Mouse (Mus musculus) embryonic facial prominence, embryonic 13.5 days (tissue): ENCODE measurements at regions not wholly inside any gene's neighbourhood (a gene's known extent, or its start where the extent isn't known, plus 50 kb on each side); places are given as distances from the start of the nearest gene placed in this dataset.
A peak's percentile ranks its signal among the peaks of the same experiment; 100 is the strongest.
"Not testable (repeated sequence)": the region's sequence is repeated elsewhere in the genome, so short reads cannot be mapped to it uniquely, and the experiment has no call there.

ENCODE experiments used
- ATAC-seq: fragments of 200-750 bp; cut with Nextera tagmentation; 2 replicates; pipeline ENCODE4 v1.8.0; 2017; ENCODE audit warnings: low read depth; ENCODE audit not compliant: insufficient number of reproducible peaks, insufficient read depth, low FRiP score, low TSS enrichment
- H3K27ac ChIP-seq: fragments of 300-500 bp; sonication (generic); 2 replicates; pipeline ENCODE4 v1.5.1; 2015; ENCODE audit warnings: moderate library complexity, mild to moderate bottlenecking, inconsistent platforms
- H3K27me3 ChIP-seq: fragments of 300-500 bp; sonication (generic); 2 replicates; pipeline ENCODE4 v1.6.1; 2015; ENCODE audit warnings: mild to moderate bottlenecking, inconsistent platforms
- H3K36me3 ChIP-seq: fragments of 300-500 bp; sonication (generic); 2 replicates; pipeline ENCODE4 v1.6.1; 2015; ENCODE audit warnings: mild to moderate bottlenecking, inconsistent platforms
- H3K4me1 ChIP-seq: fragments of 300-500 bp; sonication (generic); 2 replicates; pipeline ENCODE4 v1.6.1; 2015; ENCODE audit warnings: inconsistent platforms
- H3K4me2 ChIP-seq: fragments of 300-500 bp; sonication (generic); 2 replicates; pipeline ENCODE4 v1.6.1; 2015; ENCODE audit warnings: moderate library complexity, mild to moderate bottlenecking, inconsistent platforms
- H3K4me3 ChIP-seq: fragments of 300-500 bp; sonication (generic); 2 replicates; pipeline ENCODE4 v1.5.1; 2015; ENCODE audit warnings: mild to moderate bottlenecking, inconsistent platforms
- H3K9ac ChIP-seq: fragments of 300-500 bp; sonication (generic); 2 replicates; pipeline ENCODE4 v1.6.1; 2015; ENCODE audit warnings: mild to moderate bottlenecking, inconsistent platforms
- H3K9me3 ChIP-seq: fragments of 300-500 bp; sonication (generic); 2 replicates; pipeline ENCODE4 v1.6.1; 2016; ENCODE audit warnings: inconsistent platforms
- WGBS: fragments of 180-500 bp; shearing (Covaris S2); methylation state at CpG from one replicate; pipeline ENCODE4 v1.1.7; 2015; ENCODE audit warnings: mixed read lengths; 5-methylcytosine and 5-hydroxymethylcytosine counted together

- Histone ChIP-seq H3K9me3 (no peaks in the 10 kb centered on the region), H3K4me3 (no peak overlapping the region), H3K4me2 (no peak overlapping the region), H3K36me3 (no peaks in the 10 kb centered on the region), H3K9ac (no peak overlapping the region), H3K4me1 (peaks cover 48% of the 10 kb centered on the region), H3K27ac (peak overlapping the region; percentile 34; the same call in 1 of the 2 replicates), H3K27me3 (peaks cover 36% of the 10 kb centered on the region)
- 72% methylated on average over 8 of the region's 8 CpGs for WGBS
- no peak for ATAC-seq
Measured at GRCm38 (mm10) chr12:112298521-112298920, 152.5 kb downstream of the Kif26a start.

DNA sequence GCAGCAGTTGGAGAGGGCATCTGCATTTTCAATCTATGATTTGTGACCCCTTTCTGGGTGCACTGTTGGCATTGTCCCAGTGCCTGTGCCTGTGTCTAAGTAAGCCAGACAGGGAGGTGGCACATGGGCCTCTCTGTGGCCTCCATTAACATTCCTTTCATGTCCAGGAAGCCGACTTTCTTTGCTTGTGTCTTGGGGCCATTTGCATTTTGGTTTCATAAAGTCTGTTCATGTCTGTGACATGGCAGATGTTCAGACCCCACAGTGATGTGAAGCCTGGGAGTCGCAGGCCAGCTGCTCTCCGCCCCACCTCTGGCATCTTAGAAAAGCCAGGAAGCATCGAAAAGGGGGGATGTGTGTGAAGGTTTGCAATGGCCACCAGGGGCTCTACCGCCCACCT is 153.1 kb downstream of the Kif26a start:
- Histone ChIP-seq H3K9me3 (no peaks in the 10 kb centered on the region), H3K4me3 (no peak overlapping the region), H3K27me3 (peaks cover 40% of the 10 kb centered on the region), H3K4me2 (no peak overlapping the region), H3K4me1 (peaks cover 48% of the 10 kb centered on the region), H3K36me3 (no peaks in the 10 kb centered on the region), H3K27ac (peak overlapping the region; percentile 34; the same call in 1 of the 2 replicates), H3K9ac (no peak overlapping the region)
- 48% methylated on average over 5 of the region's 5 CpGs for WGBS
- no peak for ATAC-seq

GRCm38 (mm10) chr12:112299603-112300002 is 153.6 kb downstream of the Kif26a start:
- WGBS, result 78% methylated on average over 6 of the region's 6 CpGs
- Histone ChIP-seq H3K27me3 (peaks cover 40% of the 10 kb centered on the region), H3K36me3 (no peaks in the 10 kb centered on the region), H3K4me2 (no peak overlapping the region), H3K4me1 (peaks cover 48% of the 10 kb centered on the region), H3K4me3 (no peak overlapping the region), H3K27ac (no peak overlapping the region), H3K9me3 (no peaks in the 10 kb centered on the region), H3K9ac (no peak overlapping the region)
- no peak for ATAC-seq

- ATAC-seq, result no peak
- Histone ChIP-seq H3K27ac (no peak overlapping the region), H3K9ac (no peak overlapping the region), H3K9me3 (no peaks in the 10 kb centered on the region), H3K4me1 (peaks cover 48% of the 10 kb centered on the region), H3K4me3 (no peak overlapping the region), H3K27me3 (peaks cover 40% of the 10 kb centered on the region), H3K4me2 (no peak overlapping the region), H3K36me3 (no peaks in the 10 kb centered on the region)
- 59% methylated on average over 4 of the region's 4 CpGs for WGBS
Measured at GRCm38 (mm10) chr12:112300125-112300524, 154.1 kb downstream of the Kif26a start.

DNA sequence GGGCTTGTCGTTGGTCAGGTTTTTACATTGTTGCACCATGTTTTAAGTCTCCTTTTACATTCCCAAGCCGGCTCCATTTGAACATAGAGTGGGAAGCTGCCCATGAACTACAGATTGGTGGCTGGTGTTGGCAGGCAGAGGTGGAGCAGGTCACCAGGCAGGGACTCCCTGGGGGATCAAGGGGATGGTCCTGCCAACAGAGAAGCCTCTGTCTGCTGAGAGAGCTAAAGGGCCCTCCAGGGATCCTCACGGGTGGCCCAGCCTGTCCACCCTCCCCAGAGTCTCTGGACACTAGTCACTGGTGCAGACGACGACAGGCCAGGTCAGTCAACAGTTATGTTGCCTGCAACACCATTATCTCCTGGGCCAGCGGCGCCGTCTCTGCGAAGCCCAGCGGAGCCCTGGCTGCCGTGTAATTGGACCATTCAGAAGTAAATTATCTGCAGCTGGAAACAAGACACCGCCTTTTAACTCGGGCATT is 155.4 kb downstream of the Kif26a start:
- Histone ChIP-seq H3K9me3 (no peaks in the 10 kb centered on the region), H3K4me2 (peak overlapping the region; percentile 42), H3K4me3 (no peak overlapping the region), H3K36me3 (no peaks in the 10 kb centered on the region), H3K27me3 (peaks cover 40% of the 10 kb centered on the region), H3K27ac (no peak overlapping the region), H3K9ac (no peak overlapping the region), H3K4me1 (peaks cover 40% of the 10 kb centered on the region)
- ATAC-seq, result no peak
- WGBS, result 5% methylated on average over 13 of the region's 13 CpGs

GRCm38 (mm10) chr12:112301929-112302328 is 155.9 kb downstream of the Kif26a start:
- Histone ChIP-seq H3K9me3 (no peaks in the 10 kb centered on the region), H3K36me3 (no peaks in the 10 kb centered on the region), H3K4me2 (peak overlapping the region; percentile 42), H3K4me3 (no peak overlapping the region), H3K9ac (no peak overlapping the region), H3K27me3 (peaks cover 40% of the 10 kb centered on the region), H3K4me1 (peaks cover 40% of the 10 kb centered on the region), H3K27ac (no peak overlapping the region)
- WGBS, result 5% methylated on average over 8 of the region's 8 CpGs
- ATAC-seq, result no peak

GRCm38 (mm10) chr12:112306208-112306607 is 160.2 kb downstream of the Kif26a start:
- no peaks in the 10 kb centered on the region for H3K9me3 ChIP-seq
- H3K9ac ChIP-seq, result no peak overlapping the region
- H3K4me2 ChIP-seq, result no peak overlapping the region
- H3K36me3 ChIP-seq, result no peaks in the 10 kb centered on the region
- no peak overlapping the region for H3K4me3 ChIP-seq
- 70% methylated on average over 7 of the region's 7 CpGs for WGBS
- H3K27ac ChIP-seq, result no peak overlapping the region
- H3K27me3 ChIP-seq, result peaks cover 24% of the 10 kb centered on the region
- no peak for ATAC-seq
- peaks cover 24% of the 10 kb centered on the region for H3K4me1 ChIP-seq

GRCm38 (mm10) chr12:112308016-112308415 is 162.0 kb downstream of the Kif26a start:
- Histone ChIP-seq H3K4me2 (no peak overlapping the region), H3K9ac (no peak overlapping the region), H3K27me3 (peaks cover 9% of the 10 kb centered on the region), H3K36me3 (no peaks in the 10 kb centered on the region), H3K4me1 (peaks cover 8% of the 10 kb centered on the region), H3K4me3 (no peak overlapping the region), H3K9me3 (no peaks in the 10 kb centered on the region), H3K27ac (no peak overlapping the region)
- no peak for ATAC-seq

GRCm38 (mm10) chr12:112309096-112309495 is 163.1 kb downstream of the Kif26a start:
- H3K9ac ChIP-seq, H3K4me1 ChIP-seq, H3K9me3 ChIP-seq, H3K4me3 ChIP-seq, H3K4me2 ChIP-seq, H3K36me3 ChIP-seq, H3K27me3 ChIP-seq, ATAC-seq, H3K27ac ChIP-seq: not testable (repeated sequence)
- 90% methylated on average over 13 of the region's 13 CpGs for WGBS

- Histone ChIP-seq H3K4me1 (peaks cover 8% of the 10 kb centered on the region), H3K36me3 (no peaks in the 10 kb centered on the region), H3K27ac (no peak overlapping the region), H3K9me3 (no peaks in the 10 kb centered on the region), H3K9ac (no peak overlapping the region), H3K4me2 (no peak overlapping the region), H3K27me3 (no peaks in the 10 kb centered on the region), H3K4me3 (no peak overlapping the region)
- 77% methylated on average over 10 of the region's 10 CpGs for WGBS
- no peak for ATAC-seq
Measured at GRCm38 (mm10) chr12:112309781-112310180, 163.8 kb downstream of the Kif26a start.

GRCm38 (mm10) chr12:112310661-112311060 is 164.7 kb downstream of the Kif26a start:
- H3K36me3 ChIP-seq, result no peaks in the 10 kb centered on the region
- no peaks in the 10 kb centered on the region for H3K27me3 ChIP-seq
- no peak overlapping the region for H3K4me3 ChIP-seq
- no peak overlapping the region for H3K4me2 ChIP-seq
- no peak overlapping the region for H3K9ac ChIP-seq
- peaks cover 8% of the 10 kb centered on the region for H3K4me1 ChIP-seq
- no peaks in the 10 kb centered on the region for H3K9me3 ChIP-seq
- WGBS, result 70% methylated on average over 10 of the region's 10 CpGs
- H3K27ac ChIP-seq, result no peak overlapping the region
- no peak for ATAC-seq

- peaks cover 14% of the 10 kb centered on the region for H3K4me1 ChIP-seq
- ATAC-seq, result no peak
- no peaks in the 10 kb centered on the region for H3K9me3 ChIP-seq
- no peak overlapping the region for H3K4me3 ChIP-seq
- no peak overlapping the region for H3K9ac ChIP-seq
- no peak overlapping the region for H3K4me2 ChIP-seq
- H3K36me3 ChIP-seq, result no peaks in the 10 kb centered on the region
- H3K27ac ChIP-seq, result no peak overlapping the region
- 82% methylated on average over 5 of the region's 5 CpGs for WGBS
- H3K27me3 ChIP-seq, result no peaks in the 10 kb centered on the region
Measured at GRCm38 (mm10) chr12:112314781-112315180, 168.8 kb downstream of the Kif26a start.

- H3K4me2 ChIP-seq, result no peak overlapping the region
- ATAC-seq, result no peak
- H3K4me1 ChIP-seq, result peaks cover 6% of the 10 kb centered on the region; the same call in 1 of the 2 replicates
- no peaks in the 10 kb centered on the region for H3K36me3 ChIP-seq
- H3K27ac ChIP-seq, result no peak overlapping the region
- 88% methylated on average over 9 of the region's 9 CpGs for WGBS
- no peak overlapping the region for H3K9ac ChIP-seq
- H3K27me3 ChIP-seq, result no peaks in the 10 kb centered on the region
- H3K9me3 ChIP-seq, result no peaks in the 10 kb centered on the region
- no peak overlapping the region for H3K4me3 ChIP-seq
Measured at GRCm38 (mm10) chr12:112317191-112317590, 171.2 kb downstream of the Kif26a start.
